Mouse (Mus musculus): Measurements from ENCODE around the gene Serpini2.
"Not testable (repeated sequence)": the region's sequence is repeated elsewhere in the genome, so short reads cannot be mapped to it uniquely, and the experiment has no call there.

Serpini2 gene

DNA sequence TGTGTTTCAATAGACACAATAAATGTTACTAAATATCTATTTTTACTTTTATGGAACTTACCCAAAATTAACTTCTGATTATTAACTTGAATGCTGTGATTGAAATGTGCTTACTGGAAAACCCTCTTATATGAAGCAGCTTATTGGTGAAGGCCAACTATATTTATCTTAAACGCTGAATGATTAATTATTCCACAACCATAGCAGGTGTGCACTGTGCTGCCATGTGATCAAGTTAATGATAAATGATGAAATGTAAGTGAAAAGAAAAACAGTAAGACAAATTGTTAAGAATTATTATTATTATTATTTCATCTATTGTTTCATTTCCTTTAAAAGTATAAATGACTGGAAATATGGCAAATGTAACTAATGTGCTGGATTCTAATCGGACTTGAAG, at the start of gene Serpini2:
TSS of gene Serpini2 (minus strand) at position 101 of the 400 bp plus-strand sequence.
- no peak for DNase-seq (ENCODE audit: low spot score in 2 of 2)

DNA sequence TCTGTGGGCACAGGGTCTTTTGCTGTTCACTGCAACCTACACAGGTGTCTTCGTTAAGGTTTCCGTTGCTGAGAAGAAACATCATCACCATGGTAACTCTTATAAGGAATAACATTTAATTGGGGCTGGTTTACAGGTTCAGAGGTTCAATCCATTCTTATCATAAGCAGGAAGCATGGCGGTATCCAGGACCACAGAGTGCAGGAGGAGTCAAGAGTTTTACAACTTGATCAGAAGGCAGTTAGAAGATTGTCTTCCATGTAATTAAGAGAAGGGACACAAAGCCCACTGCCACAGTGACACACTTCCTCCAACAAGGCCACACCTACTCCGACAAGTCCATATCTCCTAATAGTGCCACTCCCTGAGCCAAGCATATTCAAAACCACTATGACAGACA, 39.0 kb upstream of the Serpini2 start:
- no peak for DNase-seq (ENCODE audit: low spot score in 2 of 2)

DNA sequence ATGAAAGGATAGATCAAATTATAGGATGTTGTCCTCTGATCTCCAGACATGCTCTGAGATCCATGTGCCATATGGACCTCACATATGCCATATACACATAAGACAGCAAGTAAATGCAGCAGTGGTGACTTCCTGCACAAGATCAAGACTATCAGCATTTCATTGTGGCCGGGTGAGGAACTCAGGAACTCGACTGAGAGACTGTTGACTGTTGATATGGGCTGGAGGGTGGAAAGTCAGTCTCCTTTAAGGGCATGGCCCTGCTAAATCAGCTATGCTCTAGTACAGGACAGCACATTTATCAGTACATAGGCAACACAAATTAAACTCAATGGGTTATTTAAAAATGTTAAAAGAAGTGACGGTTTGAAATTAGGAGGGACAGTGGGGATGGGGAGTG, 38.4 kb upstream of the Serpini2 start:
- no peak for DNase-seq (ENCODE audit: low spot score in 2 of 2)

DNA sequence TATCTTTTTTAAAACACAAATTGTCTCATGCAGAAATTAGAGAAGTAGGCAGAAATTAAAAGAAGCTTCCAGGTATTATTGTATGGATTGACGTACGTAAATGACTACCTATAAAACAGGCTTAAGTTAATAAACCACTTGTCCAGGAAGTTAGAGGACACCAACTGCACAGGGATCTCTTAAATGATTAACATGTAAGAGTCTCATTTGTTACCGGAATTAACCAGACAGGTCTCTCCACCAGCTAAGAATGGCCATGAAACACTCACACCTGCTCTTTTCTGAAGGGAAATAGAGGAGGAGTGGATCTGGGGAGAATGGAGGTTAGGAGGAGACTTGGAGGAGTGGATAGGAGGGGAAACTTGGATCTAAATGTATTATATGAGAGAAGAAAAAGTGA, 35.7 kb upstream of the Serpini2 start:
- DNase-seq (ENCODE audit: low spot score in 2 of 2) = no peak

DNA sequence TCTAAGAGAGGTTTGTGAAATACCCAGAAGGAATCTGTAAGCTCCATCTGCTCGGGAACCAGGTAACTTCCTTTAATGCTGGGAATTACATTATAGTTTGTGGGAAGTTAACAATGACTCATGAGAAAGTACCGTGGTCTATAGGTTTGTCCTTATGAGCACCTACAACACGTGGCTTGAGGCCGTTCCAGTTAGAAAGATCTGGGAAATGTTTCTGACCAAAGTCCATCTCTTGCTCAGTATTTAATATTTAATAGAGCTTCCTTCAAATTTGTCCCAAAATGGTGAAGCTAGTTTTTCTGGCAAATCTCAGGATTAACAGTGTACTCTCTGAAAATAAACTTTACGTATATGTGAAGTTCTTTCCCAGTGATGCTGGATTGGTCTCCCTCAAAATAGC, 34.7 kb upstream of the Serpini2 start:
- no peak for DNase-seq (ENCODE audit: low spot score in 2 of 2)

DNA sequence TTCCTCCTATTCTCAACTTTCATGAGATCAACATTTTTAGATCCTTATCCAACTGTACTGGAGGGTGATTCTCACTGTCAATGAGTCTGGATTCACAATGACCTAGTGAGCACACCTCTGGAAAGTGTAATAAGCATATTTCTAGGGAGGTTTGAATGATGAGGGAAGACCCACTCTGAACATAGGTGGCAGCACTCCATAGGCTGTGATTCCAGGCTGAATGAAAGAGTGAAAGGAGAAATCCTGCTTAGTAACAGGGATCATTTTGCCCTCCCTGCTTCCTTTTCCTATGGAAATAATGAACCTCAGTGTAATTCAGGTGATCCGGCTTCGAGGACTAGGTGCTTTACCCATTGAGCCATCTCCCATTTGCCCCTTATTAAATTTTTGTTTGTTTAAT, 31.2 kb upstream of the Serpini2 start:
- DNase-seq (ENCODE audit: low spot score in 2 of 2) = no peak

DNA sequence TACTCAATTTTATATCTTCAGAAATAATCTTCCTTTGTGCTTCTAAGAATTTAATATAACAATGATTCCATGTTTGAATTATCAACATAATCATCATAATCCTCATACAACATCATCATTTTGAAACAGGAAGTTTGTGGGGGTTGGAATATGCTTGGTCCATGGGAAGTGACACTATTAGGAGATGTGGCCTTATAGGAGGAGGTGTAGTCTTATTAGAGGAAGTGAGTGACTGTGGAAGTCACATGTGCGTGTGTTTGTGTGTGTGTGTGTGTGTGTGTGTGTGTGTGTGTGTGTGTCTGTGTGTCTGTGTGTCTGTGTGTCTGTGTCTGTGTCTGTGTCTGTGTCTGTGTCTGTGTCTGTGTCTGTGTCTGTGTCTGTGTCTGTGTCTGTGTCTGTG, 29.6 kb upstream of the Serpini2 start:
- not testable (repeated sequence) for DNase-seq (ENCODE audit: low spot score in 2 of 2)

DNA sequence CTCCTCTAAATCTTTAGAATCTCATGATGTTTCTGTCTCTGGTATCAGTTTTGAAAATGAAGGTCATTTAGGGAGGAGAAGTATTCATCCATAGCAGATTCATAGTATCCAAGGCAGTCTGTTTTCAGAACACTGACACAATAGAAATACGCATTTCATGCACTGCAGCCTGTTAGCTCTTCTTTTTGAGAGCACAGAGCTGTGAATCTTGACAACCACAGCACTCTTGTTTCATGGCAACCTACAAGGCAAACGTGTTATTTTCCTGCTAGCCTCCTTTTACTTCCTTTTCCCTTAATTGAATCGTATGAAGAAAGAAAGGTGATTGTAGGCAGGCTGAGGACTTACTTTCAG, 27.9 kb upstream of the Serpini2 start:
- DNase-seq (ENCODE audit: low spot score in 2 of 2) = no peak

DNA sequence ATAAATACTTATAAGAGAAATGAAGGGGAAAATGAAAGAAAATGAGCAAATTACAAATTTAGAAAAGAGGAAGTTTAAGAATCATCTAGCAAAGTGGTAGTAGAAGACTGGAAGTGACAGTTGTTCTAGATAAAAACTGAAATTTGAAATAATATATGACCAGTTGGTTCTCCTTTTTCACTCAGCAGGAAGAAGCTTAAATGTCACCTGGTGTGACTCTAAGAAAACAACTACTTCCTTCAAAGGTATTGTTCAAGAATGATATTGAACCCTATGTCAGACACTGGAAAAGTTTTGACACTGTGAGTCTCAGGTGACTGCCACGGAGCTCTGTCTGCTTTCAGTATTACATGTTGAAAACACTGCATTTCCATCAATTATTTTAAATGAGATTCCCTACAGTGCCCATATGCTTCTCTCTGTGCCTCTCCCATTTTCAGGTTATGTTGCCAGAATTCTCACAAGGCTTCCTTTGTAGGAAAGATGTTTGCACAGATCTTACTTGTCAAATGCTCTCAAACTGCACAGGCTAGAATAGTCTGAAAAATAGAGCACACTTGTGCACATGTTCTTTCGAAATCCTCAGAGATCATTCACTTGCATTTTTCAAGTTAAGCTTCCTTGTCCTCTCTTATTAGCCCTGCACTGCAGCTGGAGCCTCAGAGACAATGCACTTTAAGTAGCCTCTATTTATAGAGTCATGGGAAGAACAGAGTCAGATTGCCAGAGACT, 27.3 kb upstream of the Serpini2 start:
- DNase-seq (ENCODE audit: low spot score in 2 of 2) = no peak

DNA sequence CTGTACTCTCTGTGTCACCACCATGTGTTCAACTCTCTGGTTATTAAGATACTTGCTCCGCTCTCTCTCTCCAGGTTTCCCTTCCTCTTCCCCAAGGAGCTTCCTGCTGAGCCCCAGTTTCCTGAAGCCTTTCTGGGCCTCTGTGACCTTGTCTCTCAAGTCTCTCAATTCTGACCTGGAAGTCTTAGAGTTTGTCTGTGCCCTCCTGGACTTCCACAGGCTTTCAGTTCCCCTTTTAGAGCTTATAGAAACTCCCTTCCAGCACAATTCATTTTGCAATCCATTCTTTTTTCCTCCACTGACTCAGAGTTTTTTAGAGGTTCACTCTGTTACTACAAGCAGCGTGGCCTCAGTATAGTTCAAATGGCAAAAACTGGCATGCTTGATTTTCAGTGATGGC, 23.4 kb upstream of the Serpini2 start:
- DNase-seq (ENCODE audit: low spot score in 2 of 2) = no peak

DNA sequence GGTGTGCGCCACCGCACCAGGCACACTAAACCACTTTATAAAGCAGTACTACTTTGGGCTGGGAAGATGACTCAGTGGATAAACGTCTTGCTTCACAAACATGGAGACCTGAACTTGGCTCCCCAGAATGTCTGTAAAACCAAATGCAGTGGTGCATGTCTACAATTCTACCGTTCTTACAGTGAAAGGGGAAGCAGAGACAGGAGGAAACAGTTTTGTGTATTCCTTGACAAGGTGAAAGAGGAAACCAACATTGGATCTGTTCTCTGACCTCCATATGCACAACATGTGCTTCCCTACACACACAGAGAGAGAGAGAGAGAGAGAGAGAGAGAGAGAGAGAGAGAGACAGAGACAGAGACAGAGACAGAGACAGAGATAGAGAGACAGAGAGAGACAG, 7.6 kb upstream of the Serpini2 start:
- no peak for DNase-seq (ENCODE audit: low spot score in 2 of 2)

DNA sequence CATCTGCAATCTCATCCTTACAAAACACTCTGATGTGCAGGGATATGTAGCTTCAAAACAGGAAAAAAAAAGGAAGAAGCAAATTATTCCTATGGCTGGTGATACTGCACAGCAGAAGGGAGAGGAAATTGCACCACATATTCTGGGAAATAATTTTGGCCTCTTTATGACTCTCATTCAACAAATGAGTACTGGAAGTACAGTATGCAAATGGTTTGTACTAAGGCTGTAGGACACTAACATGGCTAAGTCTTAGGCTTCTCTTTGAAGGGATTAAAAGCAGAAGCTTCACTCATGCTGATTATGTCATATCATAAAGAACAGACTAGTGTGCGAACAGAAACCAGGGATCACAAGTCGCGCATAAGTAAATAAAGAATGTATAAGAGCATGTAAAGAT, 6.6 kb upstream of the Serpini2 start:
- DNase-seq (ENCODE audit: low spot score in 2 of 2) = no peak

DNA sequence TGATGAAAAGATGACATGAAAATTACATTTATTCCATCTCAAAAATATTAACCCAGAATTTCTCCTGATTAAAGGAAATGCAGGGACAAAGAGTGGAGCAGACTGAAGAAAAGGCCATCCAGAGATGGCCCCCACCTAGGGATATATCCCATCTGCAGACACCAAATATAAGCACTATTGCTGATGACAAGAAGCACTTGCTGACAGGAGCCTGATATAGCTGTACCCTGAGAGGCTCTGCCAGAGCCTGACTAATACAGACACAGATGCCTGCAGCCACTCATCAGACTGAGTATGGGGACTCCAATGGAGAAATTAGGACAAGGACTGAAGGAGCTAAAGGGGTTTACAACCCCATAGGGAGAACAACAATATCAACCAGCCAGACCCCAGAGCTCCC, 5.2 kb upstream of the Serpini2 start:
- no peak for DNase-seq (ENCODE audit: low spot score in 2 of 2)

DNA sequence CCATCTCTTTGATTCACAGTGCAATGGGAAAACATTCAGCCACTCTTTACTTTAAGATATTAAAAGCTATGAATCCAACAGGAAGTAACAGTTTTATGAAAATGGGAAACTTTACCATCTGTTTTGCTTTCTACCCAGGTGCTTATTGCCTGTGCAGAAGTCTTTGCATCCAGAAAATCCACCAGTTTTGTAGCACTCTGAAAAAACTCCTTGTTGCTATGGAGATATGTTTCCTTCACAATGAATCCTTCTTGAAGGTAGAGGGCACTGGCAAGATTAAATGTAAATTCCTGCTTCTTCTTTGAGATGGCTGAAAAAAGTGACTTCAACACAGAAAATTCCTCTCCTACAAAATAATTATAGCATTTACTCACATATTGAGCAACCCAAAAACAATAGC, 10.5 kb downstream of the Serpini2 start:
- DNase-seq (ENCODE audit: low spot score in 2 of 2) = no peak

DNA sequence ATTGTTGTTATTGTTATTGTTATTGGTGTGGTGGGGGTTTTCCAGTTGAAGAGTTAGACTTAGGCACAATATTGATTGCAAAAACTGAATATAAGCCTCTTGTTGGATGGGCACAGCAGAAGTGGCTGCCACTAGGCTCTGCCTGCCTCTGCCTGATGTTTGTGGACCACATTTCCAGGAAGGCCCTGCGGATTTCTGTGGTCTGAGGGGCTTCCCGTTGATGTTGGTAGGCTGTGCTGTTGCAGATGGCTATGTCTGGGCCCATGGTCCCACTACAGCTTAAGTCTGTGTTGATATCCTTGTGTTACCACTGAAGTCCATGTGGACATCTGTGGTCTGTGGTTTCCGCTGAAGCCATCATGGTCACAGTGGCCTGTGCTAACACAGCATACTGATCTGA, 50.2 kb downstream of the Serpini2 start:
- DNase-seq (ENCODE audit: low spot score in 2 of 2) = no peak

DNA sequence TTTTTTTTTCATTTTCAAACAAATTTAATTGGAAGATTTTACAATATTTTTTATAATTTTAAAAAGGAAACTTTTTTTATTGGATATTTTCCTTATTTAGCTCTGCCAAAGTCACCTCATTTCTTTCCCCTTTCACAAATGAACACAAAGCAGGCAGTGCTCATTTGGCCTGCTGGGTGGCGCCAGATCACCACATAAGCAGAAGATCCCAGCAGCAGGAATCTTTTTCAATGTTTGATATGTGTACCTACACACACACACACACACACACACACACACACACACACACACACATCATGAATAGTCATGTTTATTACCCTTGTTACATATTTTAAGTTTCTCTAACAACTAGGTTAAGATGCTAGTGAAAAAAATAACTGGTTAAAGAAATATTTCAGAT, 50.7 kb downstream of the Serpini2 start:
- no peak for DNase-seq (ENCODE audit: low spot score in 2 of 2)

DNA sequence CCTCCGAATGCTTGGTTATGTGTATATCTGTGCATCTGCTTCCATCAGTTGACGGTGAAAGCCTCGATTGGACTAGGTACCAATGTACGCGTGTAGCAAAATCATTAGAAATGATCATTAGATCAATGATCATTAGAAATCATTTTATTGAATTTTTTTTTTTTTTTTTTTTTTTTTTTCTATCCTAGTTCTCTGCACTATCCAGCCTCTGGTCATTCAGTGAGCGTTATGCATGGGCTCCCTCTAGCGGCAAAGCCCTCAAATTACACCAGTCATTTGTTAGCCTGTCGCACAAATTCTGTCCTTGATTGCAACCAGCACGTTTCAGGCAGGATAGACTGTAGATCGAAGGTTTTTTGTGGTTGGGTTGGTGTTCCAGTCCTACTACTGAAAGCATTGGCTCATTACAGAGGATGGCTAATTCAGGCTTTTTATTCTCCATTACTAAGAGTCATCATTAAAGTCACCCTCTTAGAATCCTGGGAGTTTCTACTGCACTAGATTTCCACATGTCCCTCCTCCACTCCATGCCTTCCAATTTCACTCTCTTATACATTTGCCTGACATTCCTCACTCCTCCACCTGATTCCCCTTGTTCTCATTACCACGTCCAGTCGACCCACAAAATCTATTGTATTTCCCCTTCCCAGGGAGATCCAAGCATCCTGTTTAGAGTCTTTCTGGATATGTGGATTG, 66.9 kb downstream of the Serpini2 start:
- peak in 1 of 2 experiments; percentile 61 for DNase-seq (ENCODE audit: low spot score in 2 of 2)

All from urinary bladder, postnatal 4 days (tissue).